Mouse (Mus musculus) stomach, postnatal 0 days (tissue): ENCODE measurements around the gene Wdr5.

Experiments
- CTCF ChIP-seq: IDR thresholded peaks from 2 replicates; pipeline ENCODE4 v1.5.1; 2016; ENCODE audit warnings: antibody characterized with exemption, low read depth, mild to moderate bottlenecking, moderate library complexity
- EP300 ChIP-seq: optimal IDR thresholded peaks from 2 replicates; pipeline ENCODE3; 2016; ENCODE audit warnings: antibody characterized with exemption

DNA sequence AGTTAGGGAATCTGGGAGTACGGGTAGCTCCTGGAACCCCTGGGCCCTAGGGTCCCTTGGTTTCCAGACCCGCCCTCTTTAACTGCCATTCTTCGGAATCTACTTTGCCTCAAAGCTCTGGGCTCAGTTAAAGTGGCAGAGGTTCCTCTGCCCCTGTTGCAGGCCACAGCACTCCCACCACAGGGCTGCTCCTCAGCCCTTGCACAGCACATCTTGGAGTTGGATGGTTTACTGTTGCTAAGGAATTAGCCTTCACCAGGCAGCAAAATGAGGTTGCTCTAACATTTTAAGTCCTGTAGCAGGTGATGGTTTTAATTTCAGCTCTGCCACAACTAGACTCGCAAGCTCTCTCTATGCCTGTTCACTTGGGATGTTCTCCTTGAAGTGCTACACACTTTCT lies 7.4 kb upstream of the Wdr5 start, which contains the start of gene Brd3:
- TF ChIP-seq CTCF (no peak), EP300 (no peak)
